Mouse (Mus musculus) right cerebral cortex, adult 18-20 months (tissue): ENCODE results near the gene Efcab9.

Experiments used
- DNase-seq: peaks from one replicate; pipeline ENCODE4 v3.0.0; 2022; ENCODE audit warnings: mixed read lengths

Efcab9 gene

DNA sequence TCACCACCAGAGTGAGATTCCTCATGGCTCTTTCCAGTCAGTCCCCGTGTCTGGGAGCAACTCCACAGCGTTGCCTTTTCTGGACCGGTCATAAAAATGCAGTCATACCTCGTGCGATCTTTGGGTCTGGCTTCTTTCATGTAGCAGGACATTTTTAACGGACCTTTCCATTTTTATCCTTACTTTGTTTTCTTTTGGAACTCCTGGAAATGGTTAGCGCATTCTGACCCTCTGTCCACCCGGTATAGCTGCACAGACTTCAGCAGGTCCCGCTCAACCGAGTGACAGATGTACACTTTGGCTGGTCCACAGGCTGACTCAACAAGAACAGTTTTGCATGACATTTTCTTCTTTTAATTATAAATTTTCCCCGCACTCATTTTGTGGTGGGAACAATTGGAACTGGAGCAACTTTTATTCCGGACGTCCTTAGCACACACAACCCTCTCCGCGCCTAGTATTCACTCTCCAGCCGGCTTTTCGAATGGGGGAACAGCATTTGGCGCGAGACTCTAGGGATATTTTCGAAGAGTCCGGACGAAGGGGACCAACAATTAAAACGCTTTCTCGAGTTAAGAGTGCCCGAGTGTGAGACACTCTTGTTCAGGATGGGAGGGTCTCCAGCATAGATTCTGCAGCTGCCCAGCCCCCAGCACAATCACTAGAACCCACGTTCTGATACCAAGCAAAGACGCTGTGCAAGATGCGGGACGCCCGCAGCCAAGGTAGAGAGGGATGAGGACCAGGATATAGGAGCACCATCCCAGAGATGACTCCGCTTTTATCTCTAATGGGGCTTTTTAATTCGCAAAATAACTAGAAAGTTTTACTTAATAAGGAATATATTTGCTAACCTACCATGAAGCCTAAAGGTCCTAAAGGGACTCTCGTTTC is at the start of gene Efcab9:
Gene Efcab9, minus strand, starts transcription at position 211 of the 894 bp plus-strand sequence.
- DNase-seq = no peak

DNA sequence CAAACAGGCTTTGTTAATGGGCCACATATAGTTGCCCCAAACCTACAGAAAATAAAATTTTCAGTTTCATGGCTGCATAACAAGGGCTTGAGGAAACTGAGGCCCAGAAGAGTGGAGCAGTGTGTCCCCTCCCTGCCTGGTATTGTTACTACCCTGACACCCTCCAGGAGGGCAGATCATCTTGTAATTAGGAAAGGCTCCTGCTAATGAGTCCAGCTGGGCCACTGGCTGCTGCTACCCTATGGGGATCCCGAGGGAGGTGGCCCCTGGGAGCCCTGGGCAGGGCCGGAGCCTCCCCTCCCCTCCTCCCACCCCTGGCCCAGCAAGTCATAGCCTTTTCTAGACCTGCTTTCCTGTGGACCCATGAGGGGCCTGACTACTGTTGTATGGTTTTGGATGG is 49.1 kb upstream of the Efcab9 start:
- no peak for DNase-seq

DNA sequence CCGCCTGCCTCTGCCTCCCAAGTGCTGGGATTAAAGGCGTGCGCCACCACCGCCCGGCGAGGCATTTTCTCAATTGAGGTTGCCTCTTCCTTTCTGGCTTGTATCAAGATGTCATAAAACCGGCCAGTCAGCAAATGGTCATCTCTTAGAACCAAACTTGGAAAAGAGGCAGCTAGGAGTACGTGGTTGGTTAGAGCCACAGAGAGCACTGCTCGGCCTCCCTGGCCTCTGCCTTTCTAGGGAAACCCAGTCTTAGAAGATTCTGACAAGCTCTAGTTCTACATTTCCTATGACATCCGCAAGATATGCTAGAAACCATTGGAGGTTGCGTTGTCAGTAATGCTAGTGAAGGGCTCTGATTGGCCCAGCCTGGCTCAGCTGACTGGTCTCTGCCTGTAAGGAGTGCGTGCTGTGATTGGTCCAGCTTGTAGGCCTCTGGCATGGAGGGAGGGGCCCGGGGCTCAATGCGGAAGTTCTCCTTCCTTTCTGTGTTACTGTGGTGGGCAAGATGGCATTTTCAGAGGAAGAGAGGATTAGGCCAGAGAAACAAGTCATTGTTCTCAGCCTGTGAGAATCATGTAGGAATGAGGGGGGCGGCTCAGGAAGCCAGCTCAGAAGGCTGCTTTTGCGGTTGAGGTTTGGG is 48.5 kb upstream of the Efcab9 start:
- DNase-seq = peak; percentile 66

DNA sequence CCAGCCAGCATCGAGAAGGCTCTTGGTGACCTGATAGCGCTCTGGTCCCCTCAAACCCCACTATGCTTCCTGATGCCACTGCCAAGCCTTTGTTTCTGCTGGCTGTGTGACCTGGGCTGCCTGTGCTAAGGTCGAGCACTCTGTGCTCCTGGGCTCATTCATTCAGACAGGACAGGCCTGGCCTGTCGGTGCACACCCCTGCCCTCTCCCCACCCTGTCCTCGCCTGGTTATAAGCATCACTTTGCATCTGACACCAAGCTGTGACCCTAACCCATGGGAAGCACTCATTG is 44.8 kb upstream of the Efcab9 start:
- no peak for DNase-seq

DNA sequence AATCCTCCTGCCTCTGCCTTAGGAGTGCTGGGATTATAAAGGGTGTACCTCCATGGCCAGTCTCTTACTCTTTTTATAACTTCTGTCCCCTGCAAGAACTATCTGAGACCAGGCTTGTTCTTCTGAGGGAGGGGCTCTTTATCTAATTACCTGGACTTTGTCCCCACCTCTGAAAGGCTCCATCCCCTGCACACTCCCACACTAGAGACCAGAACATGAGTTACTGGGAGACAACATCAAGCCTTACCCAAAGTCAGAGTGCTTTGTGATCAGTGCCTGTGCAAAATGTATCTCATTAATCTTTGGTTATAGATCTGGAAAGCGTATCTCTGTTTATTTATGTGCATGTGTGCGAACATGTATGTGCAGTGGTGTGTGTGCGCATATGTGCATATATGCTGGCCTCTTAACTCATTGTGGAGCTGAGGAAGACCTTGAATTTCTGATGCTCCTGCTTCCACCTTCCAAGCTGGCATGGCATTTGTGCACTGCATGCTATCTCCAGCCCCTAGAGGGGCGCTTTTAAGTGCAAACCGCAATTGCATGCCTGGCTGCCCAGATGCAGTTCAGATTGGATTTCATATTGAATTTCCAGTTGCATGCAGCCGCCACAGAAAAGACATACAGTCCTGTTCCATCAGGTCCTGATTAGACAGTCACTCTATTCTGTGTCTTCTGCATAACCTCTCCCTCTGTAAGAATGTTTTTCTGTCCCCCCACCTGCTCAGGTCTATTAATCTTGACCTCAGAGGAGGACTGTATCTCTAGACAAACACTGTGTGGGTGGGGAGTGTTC is 44.3 kb upstream of the Efcab9 start:
- no peak for DNase-seq

DNA sequence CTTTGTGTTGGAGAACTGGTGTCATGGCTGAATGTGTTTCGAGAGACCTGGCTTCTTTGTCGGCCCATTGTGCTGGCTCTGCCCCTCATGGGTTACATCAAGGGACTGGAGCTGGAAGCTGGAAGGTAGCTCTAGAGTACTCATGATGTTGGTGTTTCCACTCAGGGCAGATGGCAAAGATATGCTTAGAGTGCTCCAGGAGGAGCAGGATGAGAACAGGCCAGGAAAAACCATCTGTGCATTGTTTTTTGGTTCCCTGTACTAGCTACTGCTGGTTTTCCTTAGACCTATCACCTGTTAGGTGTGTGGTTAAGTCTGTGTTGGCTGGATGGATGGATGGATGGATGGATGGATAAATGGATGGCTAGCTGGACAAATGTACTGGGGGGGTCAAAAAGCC is 41.8 kb upstream of the Efcab9 start:
- DNase-seq = no peak

DNA sequence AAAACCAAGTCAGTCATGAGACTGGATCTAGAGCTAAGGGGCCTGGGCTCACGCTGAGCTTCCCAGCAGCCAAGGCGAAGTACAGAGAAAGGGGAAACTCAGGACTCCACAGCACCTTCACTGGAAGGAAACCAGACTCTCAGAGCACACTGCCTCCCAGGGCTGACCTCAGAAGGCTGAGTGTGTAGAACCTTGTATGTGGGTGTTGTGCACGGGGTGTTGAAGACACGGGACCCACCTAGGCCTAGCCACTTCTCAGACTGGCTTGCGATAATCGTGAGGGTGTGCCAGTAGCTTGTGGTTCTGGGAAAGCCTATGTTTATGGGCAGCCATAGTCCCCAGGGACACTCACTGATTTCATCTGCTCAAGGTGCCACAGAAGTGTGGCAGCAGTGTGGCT is 39.2 kb upstream of the Efcab9 start:
- DNase-seq = no peak

DNA sequence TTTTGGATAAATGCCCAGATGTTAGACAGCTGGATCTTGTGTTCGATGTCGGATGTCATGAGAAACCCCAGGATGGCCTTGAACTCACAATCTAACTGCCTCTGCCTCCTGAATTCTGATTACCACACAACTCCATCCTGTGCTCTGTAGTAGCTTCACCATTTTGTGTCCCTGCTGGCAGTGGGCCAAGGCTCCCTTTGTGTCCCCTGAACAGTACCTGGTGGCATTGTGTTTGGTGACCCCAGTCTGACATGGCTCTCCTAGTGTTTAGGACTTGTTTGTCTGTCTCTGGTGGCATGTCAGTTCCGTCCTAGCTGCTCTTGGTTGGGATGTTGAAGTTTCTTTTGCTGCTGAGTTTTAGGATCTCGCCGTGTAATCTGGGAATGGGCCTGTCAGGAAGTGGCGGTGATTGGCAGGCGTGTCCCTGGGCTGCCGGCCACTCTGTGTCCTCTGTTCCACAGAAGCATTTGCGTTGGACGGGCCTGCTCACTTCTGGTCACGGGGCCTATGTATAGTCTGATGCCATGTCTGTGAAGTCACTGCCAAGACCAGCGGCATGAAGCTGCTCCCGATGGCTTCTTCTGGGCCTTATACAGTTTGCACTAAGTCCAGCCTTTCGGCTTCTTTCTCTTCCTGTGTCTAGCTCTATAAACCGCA is 36.9 kb upstream of the Efcab9 start:
- DNase-seq = no peak

DNA sequence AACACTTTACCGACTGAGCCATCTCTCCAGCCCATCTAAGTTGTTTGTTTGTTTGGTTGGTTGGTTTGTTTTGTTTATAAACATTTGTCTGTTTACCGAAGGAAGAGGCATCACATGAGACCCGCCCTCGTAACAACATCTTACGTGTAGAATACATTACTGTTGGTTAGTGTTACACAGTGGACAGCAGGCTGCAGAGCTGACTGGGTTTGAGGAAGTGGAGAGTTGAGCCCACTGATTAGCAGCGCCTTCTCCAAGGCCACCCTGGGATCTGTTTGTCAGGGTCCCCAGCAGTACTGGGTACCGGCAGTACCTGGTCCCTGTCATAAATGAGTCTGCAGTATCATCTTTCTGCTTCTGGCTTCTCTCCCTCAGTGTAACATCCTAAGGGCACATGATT is 36.2 kb upstream of the Efcab9 start:
- DNase-seq = no peak

DNA sequence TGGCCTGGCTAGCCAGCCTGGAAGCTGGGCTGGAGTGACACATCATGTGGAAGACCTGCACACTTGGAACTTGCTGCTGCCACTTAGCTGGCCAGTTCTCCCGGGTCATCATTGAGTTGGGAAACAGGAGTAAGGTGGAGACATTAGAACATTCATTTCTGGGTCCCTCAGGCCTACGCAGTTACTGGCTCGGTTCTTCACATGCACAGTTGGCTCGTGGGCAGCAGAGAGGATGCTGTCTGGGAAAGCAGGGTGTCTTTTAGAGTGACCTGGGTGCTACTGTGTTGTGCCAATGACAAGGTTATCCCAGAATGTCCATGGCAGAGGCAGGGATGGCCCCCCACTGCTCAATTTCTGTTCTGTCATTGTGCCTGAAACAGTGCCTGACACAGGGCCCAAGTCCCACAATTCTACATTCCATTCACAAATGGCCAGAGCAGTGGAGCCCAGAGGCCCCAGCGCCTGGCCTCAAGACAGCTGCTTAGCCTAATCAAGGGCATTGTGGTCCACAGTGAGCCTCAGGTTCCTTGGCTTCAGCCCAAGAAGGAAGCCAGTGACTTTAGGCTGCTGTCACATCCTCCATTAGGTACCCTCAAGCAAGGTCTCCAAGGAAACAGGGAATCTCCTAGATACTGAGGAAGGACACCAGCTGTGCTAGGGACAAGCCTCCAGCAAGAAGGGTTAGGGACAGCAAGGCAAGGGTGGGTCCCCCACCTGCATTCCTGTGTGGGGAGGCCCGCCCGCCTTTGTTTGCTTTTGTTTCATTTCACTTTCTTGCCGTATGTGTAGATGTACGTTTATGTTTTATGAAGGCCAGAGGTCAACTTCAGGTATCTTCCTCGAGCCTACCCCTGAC is 35.3 kb upstream of the Efcab9 start:
- DNase-seq = no peak

DNA sequence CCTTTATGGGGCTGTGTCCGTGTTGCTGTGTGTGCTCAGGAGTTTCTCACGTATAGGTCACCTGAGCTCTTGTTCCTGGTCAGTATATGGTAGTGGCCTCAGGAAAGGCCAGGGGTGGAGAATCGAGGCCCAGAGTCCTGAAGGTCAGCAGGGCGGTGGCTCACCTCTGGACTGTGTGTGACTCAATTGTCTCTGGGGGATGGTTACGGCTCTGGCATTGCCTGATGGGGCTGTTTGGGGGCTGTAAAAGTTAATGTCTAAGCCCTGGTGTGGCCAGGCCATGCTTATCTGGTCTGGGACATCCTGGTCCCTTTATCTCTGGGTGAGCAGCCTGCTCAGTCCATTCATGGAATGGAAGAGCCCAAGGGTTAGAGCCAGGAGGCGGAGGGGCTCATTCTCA is 34.3 kb upstream of the Efcab9 start:
- DNase-seq = no peak

DNA sequence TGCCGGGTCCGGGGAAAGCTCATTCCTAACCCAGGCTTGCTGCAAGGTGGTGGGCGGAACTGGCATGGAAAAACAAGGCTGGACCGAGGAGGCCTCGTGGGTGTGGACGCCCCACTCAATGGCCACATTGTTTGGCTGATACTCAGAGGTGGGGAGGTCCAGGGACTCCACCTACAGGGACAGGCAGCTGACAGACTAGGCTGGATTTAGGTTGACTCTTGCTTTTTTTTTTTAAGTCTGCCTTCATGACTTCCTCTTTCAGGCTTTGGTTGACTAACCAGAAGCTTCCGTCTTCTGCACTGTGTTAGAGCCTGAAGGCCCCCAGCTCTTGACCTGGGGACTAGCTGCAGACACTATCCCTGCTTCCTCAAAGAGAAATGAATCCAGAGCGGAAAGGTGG is 33.2 kb upstream of the Efcab9 start:
- DNase-seq = no peak

DNA sequence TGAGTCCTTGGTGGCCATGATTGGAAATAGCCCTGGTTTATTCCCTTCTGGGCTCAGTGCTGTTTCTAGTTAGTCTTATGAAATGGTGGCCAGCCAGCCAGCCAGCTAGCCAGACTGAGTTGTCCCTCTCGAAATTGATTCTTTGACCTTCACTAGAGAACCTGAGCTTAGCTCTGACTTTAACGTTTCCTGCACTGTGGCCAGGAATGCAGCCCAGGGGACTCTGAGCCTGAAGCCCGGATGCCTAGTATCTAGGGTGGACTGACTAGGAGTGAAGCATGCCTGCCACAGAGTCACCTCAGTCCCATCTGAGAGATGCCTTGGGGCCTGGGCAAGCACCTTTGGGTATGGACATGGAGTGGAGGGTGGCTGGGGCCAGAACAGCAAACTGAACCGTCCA is 32.7 kb upstream of the Efcab9 start:
- DNase-seq = no peak

DNA sequence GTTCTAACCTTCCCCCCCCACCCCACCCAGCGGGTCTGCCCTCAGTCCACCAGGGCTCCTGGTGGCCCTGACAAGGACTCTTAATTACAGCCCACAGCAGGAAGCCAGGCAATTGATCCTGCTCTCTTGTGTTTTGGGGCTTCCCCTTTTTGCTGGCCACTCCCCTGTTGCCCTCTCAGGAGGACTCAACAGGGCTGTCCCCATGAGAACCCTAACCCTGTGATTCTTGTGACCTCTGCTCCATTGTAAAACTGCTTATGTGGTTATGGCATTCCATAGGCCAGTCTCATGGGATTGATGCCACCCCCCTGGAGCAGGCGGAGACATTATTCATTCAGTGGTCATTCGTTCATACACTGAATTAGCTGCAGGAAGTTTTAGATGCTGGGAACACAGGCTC is 31.8 kb upstream of the Efcab9 start:
- DNase-seq = no peak

DNA sequence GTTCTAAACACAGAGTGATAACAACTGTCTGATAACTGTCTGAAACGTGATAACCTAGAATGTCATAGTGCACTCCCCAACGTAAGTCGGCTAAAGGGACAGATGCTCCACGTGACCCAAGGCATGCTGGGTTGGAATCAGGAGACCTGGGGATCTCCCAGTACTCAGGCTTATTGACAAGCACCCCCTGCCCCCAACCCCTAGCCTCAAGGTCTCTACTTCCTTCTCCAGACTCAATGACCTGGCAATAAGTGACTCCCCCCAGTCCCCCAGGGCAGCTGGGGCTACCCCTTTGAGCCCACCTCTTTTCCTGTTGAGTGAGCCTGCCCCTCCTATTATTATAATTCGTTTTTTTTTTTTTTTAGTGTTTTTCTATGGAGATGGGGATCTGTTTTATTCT is 30.8 kb upstream of the Efcab9 start:
- no peak for DNase-seq

DNA sequence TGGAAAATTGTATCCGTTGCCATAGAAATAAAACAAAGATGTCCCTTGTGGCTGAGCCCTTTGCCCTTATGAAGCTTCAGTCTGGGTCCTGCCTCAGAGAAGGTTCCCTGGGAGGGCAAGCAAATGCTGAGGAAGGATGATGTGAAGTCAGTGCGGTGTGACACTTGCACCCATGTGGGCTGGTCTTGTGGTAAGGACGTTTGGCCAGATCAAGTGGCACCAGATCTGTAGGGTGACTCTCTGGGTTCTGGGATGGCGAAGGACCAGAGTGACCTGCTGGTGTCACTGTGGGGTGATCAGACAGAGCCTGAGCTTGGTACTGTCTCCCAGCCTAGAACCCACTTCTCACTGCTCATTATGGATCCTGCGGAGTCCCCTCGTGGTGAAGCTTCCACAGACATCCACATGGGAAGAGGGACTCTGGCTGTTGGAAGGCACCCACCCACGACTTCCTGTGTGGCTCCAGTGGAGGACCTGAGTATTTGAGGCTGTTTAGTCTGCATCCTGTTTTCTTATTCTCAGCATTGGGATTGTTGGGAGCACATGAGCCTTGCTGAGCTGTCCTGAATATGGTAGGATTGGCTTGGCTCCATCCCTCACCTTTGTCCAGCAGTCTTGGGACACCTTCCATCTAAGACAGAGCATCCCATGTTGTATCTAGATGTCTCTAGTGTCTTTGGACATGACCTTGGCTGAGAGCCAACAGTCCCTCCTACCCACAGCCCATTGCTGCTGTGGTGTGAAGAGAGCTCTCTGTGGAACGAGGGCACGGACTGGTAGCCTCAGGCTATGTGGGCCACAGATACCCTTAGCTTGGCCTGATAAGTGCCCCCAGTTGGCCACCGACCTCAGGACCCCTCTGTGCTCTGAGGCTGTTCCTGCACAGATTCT is 29.8 kb upstream of the Efcab9 start:
- DNase-seq = no peak

DNA sequence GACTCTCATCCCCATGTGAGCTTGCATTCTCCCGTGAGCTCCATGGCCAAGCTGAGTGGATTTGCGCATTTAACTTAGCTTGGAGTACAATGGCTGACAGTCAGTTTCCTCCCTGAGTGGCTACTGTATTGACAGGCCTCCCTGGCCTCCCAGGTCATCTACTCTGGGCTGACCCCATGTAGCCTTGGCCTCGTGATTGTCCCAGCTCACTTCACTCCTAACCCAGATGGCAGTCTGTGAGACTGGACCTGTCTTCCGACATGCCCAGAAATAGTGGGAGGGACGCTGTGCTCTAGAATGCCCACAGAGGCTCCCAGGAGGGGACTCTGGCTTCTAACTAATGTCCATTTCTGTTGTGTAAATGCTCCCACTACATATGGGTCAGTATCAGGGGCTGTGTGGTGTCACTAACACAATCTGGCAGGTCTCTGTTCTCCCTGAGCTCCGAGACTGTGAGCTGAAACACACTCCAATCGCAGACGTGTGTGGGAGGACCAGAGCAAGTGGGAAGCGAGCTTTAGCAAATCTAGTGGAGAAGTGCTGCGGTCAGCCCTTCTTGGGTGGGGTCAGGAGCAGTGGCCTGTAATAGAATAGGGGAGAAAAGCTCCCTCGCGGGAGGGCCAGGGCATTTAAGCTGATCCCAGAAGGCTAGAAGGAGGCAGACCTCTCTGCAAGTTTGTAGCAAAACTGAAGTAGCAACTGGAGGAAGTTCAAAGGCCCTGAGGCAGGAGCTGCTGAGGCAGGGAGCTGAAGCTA is 28.3 kb upstream of the Efcab9 start:
- DNase-seq = no peak

DNA sequence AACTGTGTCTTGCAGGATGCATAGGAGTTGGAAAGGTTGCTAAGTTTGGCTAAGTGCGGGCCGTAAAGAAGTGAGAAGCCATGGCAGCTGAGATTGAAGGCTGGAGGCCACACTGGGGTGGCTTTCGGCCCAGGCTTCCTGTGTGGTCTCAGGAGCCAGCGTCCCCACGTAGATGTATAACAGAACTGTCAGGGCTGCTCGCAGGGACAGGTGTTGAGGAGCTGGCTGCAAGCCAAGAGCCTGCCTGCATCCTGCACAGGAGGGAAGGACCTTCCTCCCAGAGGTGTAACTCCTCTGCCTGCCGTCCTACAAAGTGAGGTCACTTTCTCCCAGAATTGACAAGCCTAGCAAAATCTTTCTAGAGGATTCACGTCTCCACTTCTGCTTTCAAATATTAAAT is 26.8 kb upstream of the Efcab9 start:
- no peak for DNase-seq

DNA sequence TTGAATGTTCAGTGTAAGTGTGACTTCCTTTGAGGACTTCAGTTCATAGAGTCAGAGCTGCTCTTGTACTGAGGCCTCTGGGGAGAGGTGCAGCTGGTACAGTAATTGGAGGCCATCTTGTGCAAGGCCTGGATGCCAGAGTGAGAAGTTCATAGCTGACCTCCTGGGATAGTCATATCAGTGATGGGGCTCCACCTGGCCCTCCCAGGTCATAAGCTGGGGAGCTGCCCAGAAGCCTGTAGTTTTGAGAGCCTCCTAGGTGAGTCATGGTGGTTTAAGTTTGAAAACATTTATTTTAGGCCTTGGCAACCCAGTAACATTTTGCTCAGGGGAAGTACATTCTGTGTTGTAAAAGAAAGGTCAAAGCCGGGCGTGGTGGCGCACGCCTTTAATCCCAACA is 26.1 kb upstream of the Efcab9 start:
- DNase-seq = no peak

DNA sequence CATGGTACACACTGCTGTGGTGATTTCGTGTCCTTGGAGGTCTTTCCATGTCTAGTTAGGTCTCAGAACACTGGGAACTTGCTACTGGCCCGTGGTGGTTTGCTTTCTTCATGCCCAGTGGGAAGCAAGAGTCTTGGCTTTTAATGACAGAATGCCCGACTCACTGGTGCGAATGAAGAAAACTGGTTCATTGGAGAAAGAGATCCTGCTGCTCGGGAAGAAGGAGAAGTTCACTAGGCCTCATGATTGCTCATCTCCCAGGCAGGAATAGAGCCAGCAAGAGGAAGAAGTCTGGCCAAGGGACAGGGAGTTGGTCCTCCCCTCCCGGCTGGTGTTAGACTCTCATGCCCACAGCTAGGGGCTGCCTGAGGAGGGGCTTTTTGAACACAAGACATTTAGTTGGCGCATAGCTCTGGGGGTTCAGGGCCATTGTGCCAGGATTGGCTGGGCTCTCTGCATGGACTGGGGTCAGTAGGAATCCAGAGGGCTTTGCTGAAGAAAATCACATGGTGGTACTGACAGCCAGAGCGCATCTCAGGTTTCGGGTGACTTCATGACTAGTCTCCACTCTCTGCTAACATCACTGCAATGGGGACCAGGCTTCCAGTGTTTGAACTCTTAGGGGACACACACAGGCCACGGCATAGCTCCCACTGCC is 24.6 kb upstream of the Efcab9 start:
- no peak for DNase-seq
